Mouse (Mus musculus): ENCODE measurements around the gene Mef2d. TPM values are rescaled to one million over a fixed set of nuclear protein-coding genes. Genes with fewer than 3 reads are reported as not detected.
A peak's percentile ranks its signal among the peaks of the same experiment; 100 is the strongest.

Mef2d gene
- polyA plus RNA-seq, 1 experiment from 2014 or later: 21.8 TPM

DNA sequence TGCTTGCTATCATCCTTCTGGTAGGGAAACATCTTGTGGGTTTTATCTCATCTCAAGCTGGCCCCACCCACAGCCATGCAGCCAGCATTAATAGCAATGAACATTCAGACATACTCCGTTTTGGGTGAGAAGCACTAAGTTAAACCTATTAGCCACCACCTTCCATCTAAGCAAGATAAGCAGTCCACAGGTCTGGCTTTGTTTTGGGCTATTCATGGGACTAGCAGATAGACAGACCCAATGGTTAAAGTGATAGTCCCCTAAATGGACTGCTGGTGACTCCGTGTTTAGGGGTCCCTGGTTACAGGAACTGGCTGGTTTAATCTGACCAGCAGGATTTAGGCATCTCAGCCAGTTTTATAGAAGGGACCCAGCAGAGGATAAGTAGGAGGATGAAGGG lies 70.8 kb downstream of the Mef2d start:
- WGBS: 0% methylated on average over 2 of the region's 2 CpGs
- Histone ChIP-seq H3K9ac (ENCODE audit: low read depth, low read length) (no peak overlapping the region), H3K4me2 (replicated peaks; ENCODE audit: low read depth, low read length) (no peak overlapping the region), H3K36me3 (ENCODE audit: control insufficient read depth, insufficient read depth, low read length) (no peaks in the 10 kb centered on the region), H3K27ac (ENCODE audit: low read depth, low read length) (no peak overlapping the region), H3K27me3 (ENCODE audit: control insufficient read depth, insufficient read depth, low read length) (peaks cover 97% of the 10 kb centered on the region), H3K4me3 (ENCODE audit: low read length) (no peak overlapping the region), H3K9me3 (ENCODE audit: control insufficient read depth, low read length) (no peaks in the 10 kb centered on the region), H3K4me1 (ENCODE audit: control insufficient read depth, insufficient read depth, low read length) (no peaks in the 10 kb centered on the region)
- no peak for ATAC-seq (ENCODE audit: low FRiP score, low TSS enrichment)

DNA sequence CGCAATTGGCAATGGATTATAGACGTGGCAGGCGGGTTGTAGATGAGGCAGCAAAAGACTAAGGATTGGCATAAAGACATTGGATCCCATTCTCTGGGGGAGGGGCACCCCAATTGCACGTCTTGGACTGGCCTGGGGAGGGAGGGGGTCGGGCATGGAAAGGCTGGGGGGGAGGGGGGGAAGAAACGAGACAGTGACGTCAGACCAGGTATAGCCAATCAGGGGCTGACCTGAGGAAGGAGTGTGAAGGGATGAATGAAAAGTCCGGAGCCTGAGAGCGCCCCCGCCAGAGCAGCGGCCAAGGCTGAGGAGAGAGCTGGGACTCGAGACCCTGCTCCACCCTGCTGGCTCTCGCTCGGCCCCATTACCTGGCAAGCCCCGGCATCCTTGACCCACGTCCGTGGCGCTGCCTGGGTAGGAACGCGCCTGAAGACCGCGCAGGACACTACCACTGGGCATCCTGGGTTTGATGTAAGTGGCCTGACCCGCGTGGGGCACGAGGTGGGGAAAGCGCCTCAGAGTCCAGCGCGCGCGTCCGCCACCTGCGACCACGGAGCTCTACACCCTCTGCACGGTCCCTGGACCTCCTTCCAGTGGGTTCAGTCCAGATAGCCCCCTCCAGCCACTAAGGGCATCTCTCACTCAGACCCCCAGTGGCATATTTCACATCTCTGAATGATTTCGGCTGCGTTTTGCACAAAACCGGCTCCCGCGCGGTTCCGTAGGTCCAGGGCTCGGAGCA lies 72.2 kb downstream of the Mef2d start:
- Histone ChIP-seq H3K9ac (ENCODE audit: low read depth, low read length) (no peak overlapping the region), H3K9me3 (ENCODE audit: control insufficient read depth, low read length) (no peaks in the 10 kb centered on the region), H3K36me3 (ENCODE audit: control insufficient read depth, insufficient read depth, low read length) (no peaks in the 10 kb centered on the region), H3K4me2 (replicated peaks; ENCODE audit: low read depth, low read length) (no peak overlapping the region), H3K4me1 (ENCODE audit: control insufficient read depth, insufficient read depth, low read length) (no peaks in the 10 kb centered on the region), H3K4me3 (ENCODE audit: low read length) (no peak overlapping the region; the same call in 1 of the 2 replicates), H3K27ac (ENCODE audit: low read depth, low read length) (no peak overlapping the region), H3K27me3 (ENCODE audit: control insufficient read depth, insufficient read depth, low read length) (peaks cover 97% of the 10 kb centered on the region)
- no peak; the same call in 1 of the 2 replicates for ATAC-seq (ENCODE audit: low FRiP score, low TSS enrichment)
- under 1% methylated on average over 39 of the region's 42 CpGs for WGBS

DNA sequence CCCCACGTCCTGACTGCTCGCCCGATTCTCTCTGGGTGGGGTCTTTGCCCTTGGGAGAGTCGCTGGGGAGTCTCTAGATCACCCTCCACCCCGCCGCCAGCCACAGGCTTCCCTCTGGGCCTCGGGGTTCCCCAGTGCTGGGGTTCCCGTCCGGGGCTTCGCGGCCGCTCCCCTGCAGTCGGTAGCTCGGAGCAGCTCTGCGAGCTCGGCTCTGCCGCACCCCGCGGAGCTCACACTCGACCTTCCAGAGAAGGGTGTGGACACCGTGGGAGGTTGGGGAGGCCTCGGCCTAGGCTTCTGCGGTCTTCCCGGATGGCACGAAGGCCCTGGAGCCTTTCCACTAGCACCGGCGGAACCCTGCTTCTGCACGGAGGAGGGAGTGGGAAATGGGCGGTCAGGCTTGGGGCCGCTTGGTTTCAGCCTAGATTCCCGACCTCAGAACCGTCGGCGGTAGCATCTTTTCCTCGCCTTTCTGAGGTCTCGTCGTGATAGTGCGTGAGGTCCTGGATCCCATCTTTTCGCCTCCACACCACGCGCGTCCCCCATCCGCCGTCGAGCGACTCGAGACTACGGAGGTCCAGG lies 72.9 kb downstream of the Mef2d start:
- Histone ChIP-seq H3K27me3 (ENCODE audit: control insufficient read depth, insufficient read depth, low read length) (peaks cover 97% of the 10 kb centered on the region), H3K4me2 (replicated peaks; ENCODE audit: low read depth, low read length) (peak overlapping the region; percentile 17; the same call in 1 of the 2 replicates), H3K9ac (ENCODE audit: low read depth, low read length) (no peak overlapping the region), H3K27ac (ENCODE audit: low read depth, low read length) (no peak overlapping the region), H3K9me3 (ENCODE audit: control insufficient read depth, low read length) (no peaks in the 10 kb centered on the region), H3K4me3 (ENCODE audit: low read length) (peak overlapping the region; percentile 23), H3K4me1 (ENCODE audit: control insufficient read depth, insufficient read depth, low read length) (no peaks in the 10 kb centered on the region), H3K36me3 (ENCODE audit: control insufficient read depth, insufficient read depth, low read length) (no peaks in the 10 kb centered on the region)
- under 1% methylated on average over 48 of the region's 48 CpGs for WGBS
- no peak for ATAC-seq (ENCODE audit: low FRiP score, low TSS enrichment)

DNA sequence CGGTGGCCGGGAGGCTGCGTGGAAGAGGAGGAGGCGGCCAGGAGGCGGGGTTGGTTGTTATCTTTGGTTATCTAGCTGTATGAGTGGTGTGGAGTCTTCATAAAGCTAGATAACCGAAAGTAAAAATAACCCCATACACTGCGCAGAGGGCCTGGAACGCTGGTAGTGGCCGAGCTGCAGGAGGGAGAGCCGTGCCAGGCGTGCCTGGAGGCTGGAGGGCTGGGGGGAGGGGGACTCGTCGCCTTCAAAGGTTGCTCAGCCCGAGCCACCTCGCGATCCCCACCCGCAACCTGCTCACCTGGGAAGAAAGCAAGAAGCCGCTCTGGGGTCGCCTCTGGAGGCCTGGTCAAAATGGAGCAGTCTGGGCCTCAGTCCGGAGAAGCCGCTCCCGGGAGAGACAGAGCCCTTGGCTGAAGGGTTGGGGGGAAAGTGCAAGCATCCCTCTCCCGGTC lies 73.4 kb downstream of the Mef2d start:
- Histone ChIP-seq H3K27me3 (ENCODE audit: control insufficient read depth, insufficient read depth, low read length) (peaks cover 97% of the 10 kb centered on the region), H3K36me3 (ENCODE audit: control insufficient read depth, insufficient read depth, low read length) (no peaks in the 10 kb centered on the region), H3K4me2 (replicated peaks; ENCODE audit: low read depth, low read length) (peak overlapping the region; percentile 17; the same call in 1 of the 2 replicates), H3K9me3 (ENCODE audit: control insufficient read depth, low read length) (no peaks in the 10 kb centered on the region), H3K27ac (ENCODE audit: low read depth, low read length) (no peak overlapping the region), H3K9ac (ENCODE audit: low read depth, low read length) (no peak overlapping the region), H3K4me1 (ENCODE audit: control insufficient read depth, insufficient read depth, low read length) (no peaks in the 10 kb centered on the region), H3K4me3 (ENCODE audit: low read length) (peak overlapping the region; percentile 23; the same call in 1 of the 2 replicates)
- 0 out of 2 replicates have a peak, but pooled peaks have one; percentile 24 for ATAC-seq (ENCODE audit: low FRiP score, low TSS enrichment)
- 0% methylated on average over 23 of the region's 23 CpGs for WGBS

DNA sequence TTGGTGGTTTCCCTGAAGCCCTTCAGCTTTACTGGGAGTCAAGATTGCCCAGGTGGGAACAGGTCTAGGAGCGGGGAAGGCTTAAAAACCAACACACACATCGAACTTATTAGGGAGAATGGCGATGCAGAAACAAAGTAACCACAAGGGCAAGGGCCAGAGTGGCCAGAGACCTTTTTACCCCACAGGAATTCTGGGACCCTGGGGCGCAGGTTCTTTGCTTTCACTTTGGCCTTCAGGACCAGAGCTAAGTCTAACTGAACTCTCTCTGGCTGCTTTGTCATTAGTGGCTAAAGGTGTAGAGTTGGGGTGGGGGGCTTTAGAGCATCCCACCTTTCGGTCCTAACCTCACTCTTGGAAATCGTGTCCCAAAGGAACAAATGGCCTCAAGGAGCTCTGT lies 73.9 kb downstream of the Mef2d start:
- WGBS: 3% methylated on average over 6 of the region's 6 CpGs
- ATAC-seq (ENCODE audit: low FRiP score, low TSS enrichment): no peak
- H3K4me3 ChIP-seq (ENCODE audit: low read length): no peak overlapping the region

DNA sequence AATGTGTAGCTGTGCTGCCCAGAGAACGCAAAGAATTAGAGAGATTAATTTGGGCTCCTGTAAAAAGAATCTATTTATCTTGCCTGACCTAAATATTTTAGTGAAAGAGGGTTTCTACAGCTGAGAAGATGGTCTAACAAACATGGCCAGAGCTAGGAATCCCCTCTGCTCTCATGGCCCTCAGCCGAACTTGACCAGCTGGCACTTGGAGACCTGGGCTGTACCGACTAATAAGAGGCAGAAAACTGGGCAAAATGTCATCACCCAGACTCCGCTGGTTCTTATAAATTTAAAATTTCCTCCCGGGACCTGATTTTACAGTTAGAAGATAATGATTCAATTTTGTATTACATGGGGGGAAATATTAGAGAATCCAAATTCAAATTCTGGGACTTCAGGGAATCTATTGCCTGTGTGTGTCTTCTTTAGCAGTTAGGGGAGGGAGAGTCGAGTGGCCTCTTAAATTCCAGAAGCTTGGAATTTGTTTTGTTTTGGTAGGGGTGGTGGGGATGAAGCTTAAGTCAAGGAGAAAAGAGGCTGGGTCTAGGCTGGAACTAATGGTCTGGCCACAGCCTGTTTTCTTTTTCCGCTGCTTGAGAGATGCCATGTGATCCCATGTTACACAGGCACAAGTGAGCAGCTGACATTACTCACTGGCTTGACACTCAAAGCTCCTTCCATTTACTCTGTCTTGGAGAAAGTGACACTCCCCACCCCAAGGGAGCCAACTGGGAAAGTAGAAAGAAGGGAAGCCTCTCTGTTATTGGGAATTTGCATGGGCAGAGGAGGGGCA lies 74.6 kb downstream of the Mef2d start:
- no peak overlapping the region for H3K9ac ChIP-seq (ENCODE audit: low read depth, low read length)
- H3K4me3 ChIP-seq (ENCODE audit: low read length): no peak overlapping the region
- no peaks in the 10 kb centered on the region for H3K4me1 ChIP-seq (ENCODE audit: control insufficient read depth, insufficient read depth, low read length)
- H3K27ac ChIP-seq (ENCODE audit: low read depth, low read length): no peak overlapping the region
- peaks cover 94% of the 10 kb centered on the region for H3K27me3 ChIP-seq (ENCODE audit: control insufficient read depth, insufficient read depth, low read length)
- H3K9me3 ChIP-seq (ENCODE audit: control insufficient read depth, low read length): no peaks in the 10 kb centered on the region
- no peak for ATAC-seq (ENCODE audit: low FRiP score, low TSS enrichment)
- WGBS: 8% methylated on average over 7 of the region's 7 CpGs
- H3K4me2 ChIP-seq (replicated peaks; ENCODE audit: low read depth, low read length): no peak overlapping the region
- no peaks in the 10 kb centered on the region for H3K36me3 ChIP-seq (ENCODE audit: control insufficient read depth, insufficient read depth, low read length)

More for the DNA sequence above, 73.9 kb downstream of the Mef2d start:
- Histone ChIP-seq H3K4me1 (ENCODE audit: control insufficient read depth, insufficient read depth, low read length) (no peaks in the 10 kb centered on the region), H3K36me3 (ENCODE audit: control insufficient read depth, insufficient read depth, low read length) (no peaks in the 10 kb centered on the region), H3K4me2 (replicated peaks; ENCODE audit: low read depth, low read length) (no peak overlapping the region), H3K9me3 (ENCODE audit: control insufficient read depth, low read length) (no peaks in the 10 kb centered on the region), H3K27me3 (ENCODE audit: control insufficient read depth, insufficient read depth, low read length) (peaks cover 94% of the 10 kb centered on the region), H3K27ac (ENCODE audit: low read depth, low read length) (no peak overlapping the region), H3K9ac (ENCODE audit: low read depth, low read length) (no peak overlapping the region)

DNA sequence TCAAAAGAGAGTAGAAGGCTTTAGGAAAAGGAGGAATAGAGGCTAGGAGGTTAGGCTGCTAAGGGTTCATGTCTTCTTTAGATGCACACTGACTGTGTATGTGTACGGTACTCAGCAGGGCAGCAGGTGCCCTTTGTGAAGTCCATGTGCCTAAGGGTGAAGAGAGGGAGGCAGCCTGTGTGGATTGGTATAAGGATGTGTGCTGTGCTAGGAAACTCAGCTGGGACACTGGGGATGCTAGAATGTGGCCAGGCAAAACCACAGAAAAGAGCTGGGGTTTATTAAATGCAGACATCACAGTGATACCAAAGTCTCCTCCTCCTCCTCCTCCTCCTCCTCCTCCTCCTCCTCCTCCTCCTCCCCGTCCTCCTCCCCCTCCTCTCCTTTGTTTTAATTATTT lies 75.5 kb downstream of the Mef2d start:
- Histone ChIP-seq H3K4me3 (ENCODE audit: low read length) (no peak overlapping the region), H3K36me3 (ENCODE audit: control insufficient read depth, insufficient read depth, low read length) (no peaks in the 10 kb centered on the region), H3K27ac (ENCODE audit: low read depth, low read length) (no peak overlapping the region), H3K9me3 (ENCODE audit: control insufficient read depth, low read length) (no peaks in the 10 kb centered on the region), H3K27me3 (ENCODE audit: control insufficient read depth, insufficient read depth, low read length) (peaks cover 89% of the 10 kb centered on the region), H3K4me1 (ENCODE audit: control insufficient read depth, insufficient read depth, low read length) (no peaks in the 10 kb centered on the region), H3K9ac (ENCODE audit: low read depth, low read length) (no peak overlapping the region), H3K4me2 (replicated peaks; ENCODE audit: low read depth, low read length) (no peak overlapping the region)
- 45% methylated on average over 1 of the region's 2 CpGs for WGBS
- ATAC-seq (ENCODE audit: low FRiP score, low TSS enrichment): no peak

DNA sequence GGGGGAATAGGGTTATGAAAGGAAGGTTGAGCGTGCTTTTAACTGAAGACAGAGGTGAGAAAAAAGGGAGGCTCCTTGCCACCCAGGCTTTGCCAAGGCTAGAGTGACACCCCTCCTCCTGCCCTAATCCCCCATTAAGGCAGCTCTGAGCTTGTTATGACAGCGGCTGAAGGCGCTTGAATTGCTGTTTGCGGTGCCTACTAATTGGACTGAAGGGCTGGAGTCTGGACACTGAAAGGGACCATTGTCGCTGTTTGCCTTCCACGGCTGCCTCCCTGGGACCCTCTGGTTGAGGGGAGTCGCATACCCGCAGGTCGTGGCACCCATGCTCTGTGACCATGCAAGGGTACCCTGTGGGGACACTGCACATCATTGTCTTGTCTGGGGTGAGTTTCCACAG lies 77.8 kb downstream of the Mef2d start:
- 10% methylated on average over 9 of the region's 9 CpGs for WGBS
- Histone ChIP-seq H3K9ac (ENCODE audit: low read depth, low read length) (no peak overlapping the region), H3K9me3 (ENCODE audit: control insufficient read depth, low read length) (no peaks in the 10 kb centered on the region), H3K36me3 (ENCODE audit: control insufficient read depth, insufficient read depth, low read length) (no peaks in the 10 kb centered on the region), H3K4me3 (ENCODE audit: low read length) (no peak overlapping the region), H3K27me3 (ENCODE audit: control insufficient read depth, insufficient read depth, low read length) (peaks cover 69% of the 10 kb centered on the region), H3K27ac (ENCODE audit: low read depth, low read length) (no peak overlapping the region), H3K4me2 (replicated peaks; ENCODE audit: low read depth, low read length) (no peak overlapping the region), H3K4me1 (ENCODE audit: control insufficient read depth, insufficient read depth, low read length) (no peaks in the 10 kb centered on the region)
- ATAC-seq (ENCODE audit: low FRiP score, low TSS enrichment): no peak
